Mouse (Mus musculus) myocyte (in vitro differentiated cells): ENCODE data around the gene Crtc3. TPM values are rescaled to one million over a fixed set of nuclear protein-coding genes. Genes with fewer than 3 reads are reported as not detected.
A peak's percentile ranks its signal among the peaks of the same experiment; 100 is the strongest.

Experiments used
- H3K27me3 ChIP-seq: one replicate; pipeline ENCODE4 v1.6.1; 2011; ENCODE audit not compliant: control insufficient read depth, insufficient read depth, insufficient read length
- H3K36me3 ChIP-seq: one replicate; pipeline ENCODE4 v1.6.1; 2011; ENCODE audit not compliant: control insufficient read depth, insufficient read depth
- H3K4me2 ChIP-seq: one replicate; pipeline ENCODE4 v1.6.1; 2011; ENCODE audit warnings: low read depth, control low read depth
- H3K4me3 ChIP-seq: one replicate; pipeline ENCODE4 v1.5.1; 2011; ENCODE audit warnings: mild to moderate bottlenecking, control low read depth, moderate library complexity
- H3K79me2 ChIP-seq: one replicate; pipeline ENCODE4 v1.6.1; 2011; ENCODE audit not compliant: control insufficient read depth, insufficient read depth
- H3ac ChIP-seq: one replicate; pipeline ENCODE4 v1.6.1; 2011; ENCODE audit not compliant: control insufficient read depth, insufficient read length
- CEBPB ChIP-seq: IDR thresholded peaks from 2 replicates; pipeline ENCODE4 v1.6.1; 2011; ENCODE audit warnings: mild to moderate bottlenecking, moderate library complexity; ENCODE audit not compliant: poor library complexity, insufficient read depth, severe bottlenecking
- E2F4 ChIP-seq: IDR thresholded peaks from one replicate; pipeline ENCODE4 v1.6.1; 2011; ENCODE audit warnings: mild to moderate bottlenecking, control low read depth, moderate library complexity; ENCODE audit not compliant: insufficient read depth
- MAX ChIP-seq: IDR thresholded peaks from one replicate; pipeline ENCODE4 v1.6.1; 2011; ENCODE audit warnings: low read depth, mild to moderate bottlenecking, control low read depth
- MYOD1 ChIP-seq, 3 experiments: IDR thresholded peaks; one replicate each; pipeline ENCODE4 v1.6.1; 2011; ENCODE audit warnings: control low read depth in 2 of 3, low read depth in 2 of 3, mild to moderate bottlenecking in 2 of 3, moderate library complexity in 1 of 3; ENCODE audit not compliant: insufficient read length in 2 of 3, control insufficient read depth in 1 of 3
- MYOG ChIP-seq, 3 experiments: IDR thresholded peaks; one replicate each; pipeline ENCODE4 v1.6.1; 2011; ENCODE audit warnings: control low read depth in 2 of 3, low read depth in 2 of 3, mild to moderate bottlenecking in 2 of 3; ENCODE audit not compliant: insufficient read length in 2 of 3, control insufficient read depth in 1 of 3, insufficient read depth in 1 of 3
- POLR2A ChIP-seq: IDR thresholded peaks from one replicate; pipeline ENCODE4 v1.6.1; 2011; ENCODE audit warnings: low read depth, mild to moderate bottlenecking, control low read depth, moderate library complexity; ENCODE audit not compliant: insufficient read length
- POLR2AphosphoS2 ChIP-seq: IDR thresholded peaks from one replicate; pipeline ENCODE4 v1.6.1; 2011; ENCODE audit warnings: low read depth, control low read depth; ENCODE audit not compliant: insufficient read length
- REST ChIP-seq: IDR thresholded peaks from one replicate; pipeline ENCODE4 v1.6.1; 2011; ENCODE audit warnings: mild to moderate bottlenecking, control low read depth, moderate library complexity; ENCODE audit not compliant: insufficient read depth, insufficient read length
- SRF ChIP-seq: IDR thresholded peaks from one replicate; pipeline ENCODE4 v1.6.1; 2011; ENCODE audit warnings: low read depth; ENCODE audit not compliant: control insufficient read depth, insufficient read length
- TCF12 ChIP-seq: IDR thresholded peaks from one replicate; pipeline ENCODE4 v1.6.1; 2011; ENCODE audit warnings: mild to moderate bottlenecking, control low read depth; ENCODE audit not compliant: poor library complexity, insufficient read depth, severe bottlenecking
- TCF3 ChIP-seq: IDR thresholded peaks from one replicate; pipeline ENCODE4 v1.6.1; 2011; ENCODE audit warnings: low read depth, control low read depth; ENCODE audit not compliant: insufficient read length
- USF1 ChIP-seq: IDR thresholded peaks from one replicate; pipeline ENCODE4 v1.6.1; 2011; ENCODE audit warnings: low read depth, mild to moderate bottlenecking, control low read depth, moderate library complexity
- polyA plus RNA-seq: library from polyadenylated mRNA; unstranded; fragments of >200 nt; fragmentation: generic; extraction: Trizol; gene quantifications from one replicate; pipeline ENCODE4 v1.2.1, GENCODE M21; 2012; ENCODE audit warnings: missing spikeins

The Crtc3 gene
- 6.4 TPM for polyA plus RNA-seq

DNA sequence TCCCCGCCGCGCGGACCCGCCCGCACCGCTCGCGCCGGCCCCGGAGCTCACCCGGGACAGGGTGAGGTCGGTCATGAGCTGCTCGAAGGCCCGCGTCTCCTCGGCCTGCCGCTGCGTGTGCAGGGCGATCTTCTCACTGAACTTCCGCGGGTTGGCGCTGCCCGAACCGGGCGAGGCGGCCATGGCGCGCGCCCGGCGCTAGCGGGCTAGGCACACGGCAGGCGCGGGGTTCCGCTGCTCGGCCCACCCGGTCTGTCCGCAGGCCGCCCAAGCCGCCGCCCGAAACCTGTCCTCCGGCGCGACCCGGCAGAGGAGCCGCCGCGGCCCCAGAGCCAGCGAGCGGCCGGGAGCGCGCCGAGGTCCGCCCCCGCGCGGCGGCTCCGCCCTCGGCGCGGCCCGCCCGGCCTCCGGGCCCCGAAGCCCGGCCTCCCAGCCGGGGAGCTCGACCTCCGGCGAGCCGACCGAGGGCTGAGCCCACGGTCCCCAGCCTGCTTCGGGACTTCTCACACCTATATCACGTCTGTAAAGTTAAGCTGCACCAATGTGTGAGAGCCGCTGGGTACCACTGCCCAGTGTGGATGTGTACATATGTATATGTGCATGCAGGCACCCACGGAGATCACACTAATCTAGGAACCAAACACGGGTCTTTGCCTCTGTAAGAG, at the start of gene Crtc3:
Gene Crtc3 (minus strand): TSS at position 322 of the 665 bp plus-strand sequence.
- H3K27me3 ChIP-seq: no peaks in the 10 kb centered on the region
- H3K4me3 ChIP-seq: peak within 1 kb of the TSS; percentile 45
- H3K36me3 ChIP-seq: no peaks in the 10 kb centered on the region
- TF ChIP-seq MYOD1 (IDR thresholded peaks at IDR 0.05; ENCODE audit: control insufficient read depth in 1 of 3, insufficient read length in 2 of 3, low read depth in 2 of 3) (peak in 1 of 3 experiments; percentile 38), POLR2AphosphoS2 (peak; percentile 53), TCF3 (no peak), MYOG (IDR thresholded peaks at IDR 0.05; ENCODE audit: control insufficient read depth in 1 of 3, insufficient read depth in 1 of 3, insufficient read length in 2 of 3, low read depth in 2 of 3) (peak in 1 of 3 experiments; percentile 12), REST (no peak), E2F4 (no peak), TCF12 (no peak), SRF (no peak), USF1 (no peak), POLR2A (peak; percentile 92), CEBPB (no peak), MAX (no peak)
- H3K79me2 ChIP-seq: peaks cover 34% of the 10 kb centered on the region
- peak within 1 kb of the TSS; percentile 56 for H3ac ChIP-seq
- peak within 1 kb of the TSS; percentile 82 for H3K4me2 ChIP-seq

GRCm38 (mm10) chr7:80736199-80736598, 47.5 kb upstream of the Crtc3 start:
- H3K4me2 ChIP-seq: no peak overlapping the region
- no peaks in the 10 kb centered on the region for H3K27me3 ChIP-seq
- H3K36me3 ChIP-seq: peaks cover 64% of the 10 kb centered on the region
- H3K4me3 ChIP-seq: no peak overlapping the region
- H3ac ChIP-seq: no peak overlapping the region
- peak; percentile 53 for TF ChIP-seq POLR2AphosphoS2
- peak in 2 of 3 experiments; percentile 22 to 29 for TF ChIP-seq MYOG (IDR thresholded peaks at IDR 0.05; ENCODE audit: control insufficient read depth in 1 of 3, insufficient read depth in 1 of 3, insufficient read length in 2 of 3, low read depth in 2 of 3)
- TF ChIP-seq MYOD1 (IDR thresholded peaks at IDR 0.05; ENCODE audit: control insufficient read depth in 1 of 3, insufficient read length in 2 of 3, low read depth in 2 of 3): peak in 2 of 3 experiments; percentile 70 to 78
- no peak for TF ChIP-seq REST
- TF ChIP-seq MAX: no peak
- no peak for TF ChIP-seq E2F4
- no peak for TF ChIP-seq TCF3
- H3K79me2 ChIP-seq: no peaks in the 10 kb centered on the region

GRCm38 (mm10) chr7:80732986-80733385, 44.3 kb upstream of the Crtc3 start:
- peaks cover 59% of the 10 kb centered on the region for H3K36me3 ChIP-seq

DNA sequence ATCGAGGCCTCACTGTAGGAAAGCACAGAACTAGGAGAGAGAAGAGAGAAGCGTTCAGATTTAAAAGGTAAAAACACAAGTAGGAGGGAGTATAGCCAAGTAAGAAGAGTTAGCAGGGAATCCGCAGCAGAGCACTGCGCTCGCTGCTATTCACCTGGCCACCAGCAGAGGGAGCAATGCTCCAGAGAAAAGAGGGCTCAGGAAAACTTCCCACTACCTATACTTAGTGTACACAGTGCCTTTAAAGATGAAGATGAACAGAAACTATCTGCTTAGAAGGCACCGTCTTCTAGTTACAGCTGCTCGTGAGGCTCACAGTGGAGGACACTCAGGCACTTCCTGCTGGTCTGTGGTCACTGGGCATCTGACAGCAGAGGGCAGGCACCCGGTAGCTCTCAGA, 41.0 kb upstream of the Crtc3 start:
- Histone ChIP-seq H3K36me3 (peaks cover 67% of the 10 kb centered on the region), H3K79me2 (no peaks in the 10 kb centered on the region), H3ac (no peak overlapping the region), H3K27me3 (no peaks in the 10 kb centered on the region), H3K4me3 (no peak overlapping the region), H3K4me2 (no peak overlapping the region)
- TF ChIP-seq POLR2AphosphoS2 (peak; percentile 26), TCF12 (no peak)

More at GRCm38 (mm10) chr7:80732986-80733385, 44.3 kb upstream of the Crtc3 start:
- TF ChIP-seq TCF3 (no peak), SRF (no peak), TCF12 (no peak), MYOG (IDR thresholded peaks at IDR 0.05; ENCODE audit: control insufficient read depth in 1 of 3, insufficient read depth in 1 of 3, insufficient read length in 2 of 3, low read depth in 2 of 3) (no peak), POLR2A (no peak), MAX (no peak), POLR2AphosphoS2 (no peak), REST (no peak), MYOD1 (IDR thresholded peaks at IDR 0.05; ENCODE audit: control insufficient read depth in 1 of 3, insufficient read length in 2 of 3, low read depth in 2 of 3) (no peak), USF1 (no peak), E2F4 (no peak), CEBPB (no peak)
- Histone ChIP-seq H3K4me3 (no peak overlapping the region), H3K79me2 (no peaks in the 10 kb centered on the region), H3K4me2 (no peak overlapping the region), H3K27me3 (no peaks in the 10 kb centered on the region), H3ac (no peak overlapping the region)

GRCm38 (mm10) chr7:80721041-80721440, 32.4 kb upstream of the Crtc3 start:
- H3K27me3 ChIP-seq: no peaks in the 10 kb centered on the region
- no peak overlapping the region for H3K4me2 ChIP-seq
- TF ChIP-seq MYOD1 (IDR thresholded peaks at IDR 0.05; ENCODE audit: control insufficient read depth in 1 of 3, insufficient read length in 2 of 3, low read depth in 2 of 3): no peak
- TF ChIP-seq TCF3: no peak
- no peak for TF ChIP-seq MYOG (IDR thresholded peaks at IDR 0.05; ENCODE audit: control insufficient read depth in 1 of 3, insufficient read depth in 1 of 3, insufficient read length in 2 of 3, low read depth in 2 of 3)
- TF ChIP-seq E2F4: no peak
- no peak for TF ChIP-seq POLR2AphosphoS2
- TF ChIP-seq POLR2A: no peak
- TF ChIP-seq TCF12: no peak
- TF ChIP-seq MAX: no peak
- no peak for TF ChIP-seq REST
- TF ChIP-seq SRF: no peak
- TF ChIP-seq USF1: no peak
- no peak for TF ChIP-seq CEBPB
- no peak overlapping the region for H3ac ChIP-seq
- peaks cover 76% of the 10 kb centered on the region for H3K36me3 ChIP-seq
- H3K4me3 ChIP-seq: no peak overlapping the region
- H3K79me2 ChIP-seq: no peaks in the 10 kb centered on the region
